Mouse (Mus musculus) thymus, adult 2 months (tissue): ENCODE results near the gene Cnn3.

ENCODE experiments used
- CTCF ChIP-seq: fragments of 200-500 bp; IDR thresholded peaks from 2 replicates; pipeline ENCODE4 v1.5.1; 2012; ENCODE audit warnings: mild to moderate bottlenecking, control low read depth, low read length, moderate library complexity, borderline replicate concordance; ENCODE audit not compliant: control insufficient read depth, poor library complexity, insufficient read depth; ENCODE audit errors: extremely low read depth
- POLR2A ChIP-seq: fragments of 200-500 bp; IDR thresholded peaks from 2 replicates; pipeline ENCODE4 v1.6.1; 2012; ENCODE audit warnings: mild to moderate bottlenecking, low read length, control low read depth, moderate library complexity; ENCODE audit not compliant: control insufficient read depth, poor library complexity, insufficient read depth; ENCODE audit errors: extremely low read depth

DNA sequence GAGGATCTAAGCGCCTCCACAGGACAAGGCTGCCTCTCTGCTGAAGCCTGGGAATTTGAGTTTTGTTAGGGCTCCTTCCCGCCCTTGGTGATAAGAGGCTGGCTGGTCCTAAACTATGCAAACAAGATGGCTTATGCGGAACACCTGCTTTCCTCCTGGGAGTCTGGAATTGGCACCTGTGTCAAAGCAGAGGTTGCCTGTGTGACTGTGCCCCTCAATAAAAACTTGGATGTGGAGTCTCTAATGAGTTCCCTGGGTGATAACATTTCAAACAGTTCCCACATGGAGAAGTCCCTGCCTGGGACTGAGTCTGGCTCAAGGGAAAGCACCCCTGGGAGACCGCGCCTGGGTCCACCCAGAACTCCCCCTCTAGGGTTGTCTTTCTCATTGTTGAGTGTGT lies 21.2 kb upstream of the Cnn3 start:
- TF ChIP-seq POLR2A: no peak
- TF ChIP-seq CTCF: no peak
